Mouse (Mus musculus): ENCODE measurements around the gene Rictor. TPM values are rescaled to one million over a fixed set of nuclear protein-coding genes. Genes with fewer than 3 reads are reported as not detected.
"Not testable (repeated sequence)": the region's sequence is repeated elsewhere in the genome, so short reads cannot be mapped to it uniquely, and the experiment has no call there.

The Rictor gene
- polyA plus RNA-seq, 1 experiment from 2014 or later: 57.3 TPM

GRCm38 (mm10) chr15:6743723-6744122 is 35.5 kb downstream of the Rictor start:
- Histone ChIP-seq H3K4me2 (replicated peaks) (no peak overlapping the region), H3K9ac (no peak overlapping the region), H3K4me3 (no peak overlapping the region), H3K4me1 (no peaks in the 10 kb centered on the region), H3K27me3 (no peaks in the 10 kb centered on the region), H3K9me3 (replicated peaks) (no peaks in the 10 kb centered on the region), H3K36me3 (peaks cover 17% of the 10 kb centered on the region; the same call in 1 of the 2 replicates), H3K27ac (no peak overlapping the region)
- WGBS: 55% methylated on average over 8 of the region's 8 CpGs
- ATAC-seq (ENCODE audit: low FRiP score): no peak

- ATAC-seq (ENCODE audit: low FRiP score); H3K9ac ChIP-seq; H3K4me3 ChIP-seq; H3K27ac ChIP-seq; H3K4me1 ChIP-seq; H3K4me2 ChIP-seq (replicated peaks); H3K36me3 ChIP-seq; H3K27me3 ChIP-seq; H3K9me3 ChIP-seq (replicated peaks): not testable (repeated sequence)
- 81% methylated on average over 8 of the region's 8 CpGs for WGBS
These were observed 38.3 kb downstream of the Rictor start for GRCm38 (mm10) chr15:6746301-6746983.

GRCm38 (mm10) chr15:6747001-6747400 is 38.8 kb downstream of the Rictor start:
- Histone ChIP-seq H3K27ac (no peak overlapping the region), H3K9me3 (replicated peaks) (no peaks in the 10 kb centered on the region), H3K9ac (no peak overlapping the region), H3K4me3 (no peak overlapping the region), H3K4me2 (replicated peaks) (no peak overlapping the region), H3K4me1 (no peaks in the 10 kb centered on the region), H3K27me3 (no peaks in the 10 kb centered on the region), H3K36me3 (peaks cover 9% of the 10 kb centered on the region; the same call in 1 of the 2 replicates)
- ATAC-seq (ENCODE audit: low FRiP score): no peak
- 91% methylated on average over 9 of the region's 9 CpGs for WGBS

GRCm38 (mm10) chr15:6754400-6754799 is 46.2 kb downstream of the Rictor start:
- Histone ChIP-seq H3K27me3 (no peaks in the 10 kb centered on the region), H3K9ac (no peak overlapping the region), H3K27ac (no peak overlapping the region), H3K36me3 (peaks cover 18% of the 10 kb centered on the region; the same call in 1 of the 2 replicates), H3K4me3 (no peak overlapping the region), H3K4me1 (no peaks in the 10 kb centered on the region), H3K9me3 (replicated peaks) (no peaks in the 10 kb centered on the region), H3K4me2 (replicated peaks) (no peak overlapping the region)
- 98% methylated on average over 2 of the region's 2 CpGs for WGBS
- ATAC-seq (ENCODE audit: low FRiP score): no peak

GRCm38 (mm10) chr15:6772265-6772664 is 64.1 kb downstream of the Rictor start:
- H3K9ac ChIP-seq: no peak overlapping the region
- ATAC-seq (ENCODE audit: low FRiP score): no peak
- H3K27ac ChIP-seq: no peak overlapping the region
- H3K36me3 ChIP-seq: peaks cover 60% of the 10 kb centered on the region
- no peaks in the 10 kb centered on the region for H3K4me1 ChIP-seq
- WGBS: 92% methylated on average over 3 of the region's 3 CpGs
- no peaks in the 10 kb centered on the region for H3K9me3 ChIP-seq (replicated peaks)
- no peak overlapping the region for H3K4me3 ChIP-seq
- H3K4me2 ChIP-seq (replicated peaks): no peak overlapping the region
- H3K27me3 ChIP-seq: no peaks in the 10 kb centered on the region

- no peak overlapping the region for H3K4me2 ChIP-seq (replicated peaks)
- no peak overlapping the region for H3K27ac ChIP-seq
- no peaks in the 10 kb centered on the region for H3K9me3 ChIP-seq (replicated peaks)
- no peak for ATAC-seq (ENCODE audit: low FRiP score)
- no peaks in the 10 kb centered on the region for H3K4me1 ChIP-seq
- WGBS: 93% methylated on average over 10 of the region's 10 CpGs
- peaks cover 76% of the 10 kb centered on the region for H3K36me3 ChIP-seq
- no peak overlapping the region for H3K9ac ChIP-seq
- H3K4me3 ChIP-seq: no peak overlapping the region
- H3K27me3 ChIP-seq: no peaks in the 10 kb centered on the region
These were observed 78.0 kb downstream of the Rictor start for GRCm38 (mm10) chr15:6786212-6786611.

- ATAC-seq (ENCODE audit: low FRiP score): no peak
- Histone ChIP-seq H3K4me2 (replicated peaks) (no peak overlapping the region), H3K9me3 (replicated peaks) (no peaks in the 10 kb centered on the region), H3K27me3 (no peaks in the 10 kb centered on the region), H3K4me1 (no peaks in the 10 kb centered on the region), H3K27ac (no peak overlapping the region), H3K9ac (no peak overlapping the region), H3K4me3 (no peak overlapping the region), H3K36me3 (peaks cover 76% of the 10 kb centered on the region)
- WGBS: 97% methylated on average over 10 of the region's 10 CpGs
These were observed 79.1 kb downstream of the Rictor start for GRCm38 (mm10) chr15:6787236-6787635.

- Histone ChIP-seq H3K27me3 (no peaks in the 10 kb centered on the region), H3K9me3 (replicated peaks) (no peaks in the 10 kb centered on the region), H3K36me3 (peaks cover 80% of the 10 kb centered on the region), H3K4me2 (replicated peaks) (no peak overlapping the region), H3K9ac (no peak overlapping the region), H3K27ac (no peak overlapping the region), H3K4me3 (no peak overlapping the region), H3K4me1 (no peaks in the 10 kb centered on the region)
- no peak for ATAC-seq (ENCODE audit: low FRiP score)
- WGBS: 92% methylated on average over 7 of the region's 7 CpGs
These were observed 81.8 kb downstream of the Rictor start for GRCm38 (mm10) chr15:6790011-6790410.

GRCm38 (mm10) chr15:6791648-6792047 is 83.5 kb downstream of the Rictor start:
- H3K4me1 ChIP-seq: no peaks in the 10 kb centered on the region
- 92% methylated on average over 11 of the region's 11 CpGs for WGBS
- H3K4me2 ChIP-seq (replicated peaks): no peak overlapping the region
- H3K4me3 ChIP-seq: no peak overlapping the region
- no peak overlapping the region for H3K9ac ChIP-seq
- no peaks in the 10 kb centered on the region for H3K9me3 ChIP-seq (replicated peaks)
- no peak overlapping the region for H3K27ac ChIP-seq
- peaks cover 86% of the 10 kb centered on the region for H3K36me3 ChIP-seq
- H3K27me3 ChIP-seq: no peaks in the 10 kb centered on the region
- ATAC-seq (ENCODE audit: low FRiP score): no peak

- Histone ChIP-seq H3K27me3 (no peaks in the 10 kb centered on the region), H3K4me3 (no peak overlapping the region), H3K4me2 (replicated peaks) (no peak overlapping the region), H3K27ac (no peak overlapping the region), H3K4me1 (no peaks in the 10 kb centered on the region), H3K9me3 (replicated peaks) (no peaks in the 10 kb centered on the region), H3K9ac (no peak overlapping the region), H3K36me3 (peaks cover 86% of the 10 kb centered on the region)
- 81% methylated on average over 7 of the region's 7 CpGs for WGBS
- no peak for ATAC-seq (ENCODE audit: low FRiP score)
These were observed 84.7 kb downstream of the Rictor start for GRCm38 (mm10) chr15:6792846-6793245.

- H3K27me3 ChIP-seq; H3K4me1 ChIP-seq; H3K9me3 ChIP-seq (replicated peaks); H3K4me3 ChIP-seq; H3K4me2 ChIP-seq (replicated peaks); H3K27ac ChIP-seq; H3K9ac ChIP-seq; ATAC-seq (ENCODE audit: low FRiP score): not testable (repeated sequence)
- H3K36me3 ChIP-seq: peaks cover 32% of the 10 kb centered on the region
- WGBS: 98% methylated on average over 8 of the region's 8 CpGs
These were observed 93.0 kb downstream of the Rictor start for GRCm38 (mm10) chr15:6801212-6801611.

- 88% methylated on average over 4 of the region's 4 CpGs for WGBS
- ATAC-seq (ENCODE audit: low FRiP score): no peak
- H3K27ac ChIP-seq: no peak overlapping the region
These were observed 107.6 kb downstream of the Rictor start for GRCm38 (mm10) chr15:6815807-6816206.

GRCm38 (mm10) chr15:6840199-6840598 is 132.0 kb downstream of the Rictor start:
- 55% methylated on average over 4 of the region's 4 CpGs for WGBS
- Histone ChIP-seq H3K36me3 (no peaks in the 10 kb centered on the region), H3K9ac (no peak overlapping the region)

More at GRCm38 (mm10) chr15:6815807-6816206, 107.6 kb downstream of the Rictor start:
- Histone ChIP-seq H3K4me2 (replicated peaks) (no peak overlapping the region), H3K36me3 (no peaks in the 10 kb centered on the region), H3K27me3 (no peaks in the 10 kb centered on the region), H3K4me3 (no peak overlapping the region), H3K4me1 (no peaks in the 10 kb centered on the region), H3K9ac (no peak overlapping the region), H3K9me3 (replicated peaks) (peaks cover 6% of the 10 kb centered on the region; the same call in 1 of the 2 replicates)

More at GRCm38 (mm10) chr15:6840199-6840598, 132.0 kb downstream of the Rictor start:
- no peak overlapping the region for H3K4me3 ChIP-seq
- ATAC-seq (ENCODE audit: low FRiP score): no peak
- no peak overlapping the region for H3K4me2 ChIP-seq (replicated peaks)
- H3K27me3 ChIP-seq: no peaks in the 10 kb centered on the region
- H3K4me1 ChIP-seq: no peaks in the 10 kb centered on the region
- H3K27ac ChIP-seq: no peak overlapping the region
- no peaks in the 10 kb centered on the region for H3K9me3 ChIP-seq (replicated peaks)
